13 mouse cellular contexts compared by ENCODE assay signal in genomic region chr9:67845648-67846047, GRCm38 (mm10). TPM values are rescaled to one million over a fixed set of nuclear protein-coding genes. Genes with fewer than 3 reads are reported as not detected.
DNase-seq lines count a peak whose midpoint lies in the region; ATAC-seq lines count a peak whose summit lies in the region.
"Had no signal": no experiment of that assay in that cellular context is flagged by ENCODE, and none has a peak within 500 bp of the region (broad histone marks: within the 10 kb centered on the region; RNA-seq: fewer than 3 reads in every experiment).

No protein-coding gene starts in this region.

- intact Hi-C loops in gastrocnemius, postnatal 14 days (cut with DNase I; ENCODE audit: low total_unique reads), result no loop called here

- H3K4me3 ChIP-seq in heart, embryonic 12.5 days, result no peak overlapping the region
- H3K4me3 ChIP-seq in brown adipose tissue, adult 24 weeks (ENCODE audit: insufficient read depth, low read depth, low read length), result no peak overlapping the region
- H3K4me3 ChIP-seq in intestine, embryonic 16.5 days (ENCODE audit: low read length), result no peak overlapping the region
- no peak overlapping the region for H3K4me3 ChIP-seq in neural tube, embryonic 15.5 days (replicated peaks)
- H3K4me3 ChIP-seq: gastrocnemius, adult 2 months; hindbrain, embryonic 12.5 days; left cerebral cortex, adult 2 months; midbrain, embryonic 12.5 days had no signal

- WGBS in heart, embryonic 12.5 days, result 77% methylated on average over 5 of the region's 5 CpGs
- WGBS in intestine, embryonic 16.5 days, result 68% methylated on average over 5 of the region's 5 CpGs
- 89% methylated on average over 5 of the region's 5 CpGs for WGBS in neural tube, embryonic 15.5 days

- peaks cover 12% of the 10 kb centered on the region for H3K4me1 ChIP-seq in heart, embryonic 12.5 days (replicated peaks)
- peaks cover 39% of the 10 kb centered on the region for H3K4me1 ChIP-seq in brown adipose tissue, adult 24 weeks (ENCODE audit: control insufficient read depth, insufficient read depth, insufficient read length, low read length)
- peaks cover 3% of the 10 kb centered on the region for H3K4me1 ChIP-seq in intestine, embryonic 16.5 days (ENCODE audit: control insufficient read depth, insufficient read depth, low read length)
- H3K4me1 ChIP-seq in neural tube, embryonic 15.5 days, result peaks cover 16% of the 10 kb centered on the region

- no peak for ATAC-seq in heart, embryonic 12.5 days (ENCODE audit: insufficient number of reproducible peaks, low FRiP score)
- peak; percentile 44 for ATAC-seq in granulocyte monocyte progenitor cell, adult 5-6 weeks (replicated peaks; ENCODE audit: poor library complexity, severe bottlenecking)
- no peak for ATAC-seq in intestine, embryonic 16.5 days
- ATAC-seq in neural tube, embryonic 15.5 days (ENCODE audit: low FRiP score), result no peak

- no peaks in the 10 kb centered on the region for H3K36me3 ChIP-seq in heart, embryonic 12.5 days
- no peaks in the 10 kb centered on the region for H3K36me3 ChIP-seq in intestine, embryonic 16.5 days (ENCODE audit: control insufficient read depth, insufficient read depth, low read length)
- no peaks in the 10 kb centered on the region for H3K36me3 ChIP-seq in neural tube, embryonic 15.5 days
- H3K36me3 ChIP-seq: hindbrain, embryonic 12.5 days; midbrain, embryonic 12.5 days had no signal

- no peak overlapping the region for H3K4me2 ChIP-seq in heart, embryonic 12.5 days
- H3K4me2 ChIP-seq in intestine, embryonic 16.5 days (ENCODE audit: low read depth, low read length), result no peak overlapping the region
- H3K4me2 ChIP-seq in neural tube, embryonic 15.5 days, result no peak overlapping the region
- H3K4me2 ChIP-seq: hindbrain, embryonic 12.5 days; midbrain, embryonic 12.5 days had no signal

- no peak overlapping the region for H3K9ac ChIP-seq in heart, embryonic 12.5 days
- H3K9ac ChIP-seq in intestine, embryonic 16.5 days (ENCODE audit: low read depth, low read length), result no peak overlapping the region
- H3K9ac ChIP-seq in neural tube, embryonic 15.5 days (replicated peaks), result no peak overlapping the region
- H3K9ac ChIP-seq: hindbrain, embryonic 12.5 days; midbrain, embryonic 12.5 days had no signal

- no peaks in the 10 kb centered on the region for H3K9me3 ChIP-seq in heart, embryonic 12.5 days (replicated peaks)
- no peaks in the 10 kb centered on the region for H3K9me3 ChIP-seq in intestine, embryonic 16.5 days (ENCODE audit: control insufficient read depth, low read length)
- H3K9me3 ChIP-seq in neural tube, embryonic 15.5 days (replicated peaks), result no peaks in the 10 kb centered on the region
- H3K9me3 ChIP-seq: hindbrain, embryonic 12.5 days; midbrain, embryonic 12.5 days had no signal

- H3K27me3 ChIP-seq in heart, embryonic 12.5 days (replicated peaks), result no peaks in the 10 kb centered on the region
- H3K27me3 ChIP-seq in intestine, embryonic 16.5 days (replicated peaks; ENCODE audit: control insufficient read depth, insufficient read depth, low read length), result no peaks in the 10 kb centered on the region
- H3K27me3 ChIP-seq in neural tube, embryonic 15.5 days (replicated peaks), result no peaks in the 10 kb centered on the region
- H3K27me3 ChIP-seq: hindbrain, embryonic 12.5 days; midbrain, embryonic 12.5 days had no signal

- H3K27ac ChIP-seq in heart, embryonic 12.5 days (ENCODE audit: poor library complexity, severe bottlenecking), result no peak overlapping the region
- peak overlapping the region; percentile 40 for H3K27ac ChIP-seq in brown adipose tissue, adult 24 weeks (replicated peaks; ENCODE audit: low read depth, low read length)
- H3K27ac ChIP-seq in intestine, embryonic 16.5 days (ENCODE audit: low read length), result no peak overlapping the region
- no peak overlapping the region for H3K27ac ChIP-seq in neural tube, embryonic 15.5 days (replicated peaks)
- H3K27ac ChIP-seq: gastrocnemius, adult 2 months; hindbrain, embryonic 12.5 days; left cerebral cortex, adult 2 months; midbrain, embryonic 12.5 days had no signal

- DNase-seq in heart, adult 11 months, result peak; percentile 93
- DNase-seq in thymus, postnatal 10 days (ENCODE audit: low spot score in 2 of 2), result peak; percentile 48 to 60
- DNase-seq in gastrocnemius, postnatal 14 days, result no peak
- DNase-seq: gastrocnemius, adult 2 months; lung, adult 18-20 months had no signal

RNA-seq across cellular contexts. Expression of gene Vps13c, which starts 5.5 kb away (rescaled TPM):
- 6.3 and 7.0 TPM in 2 replicates for polyA plus RNA-seq in heart, embryonic 12.5 days (2016; fragmentation: Nextera tagmentation; extraction: Ambion mirVana)
- polyA plus RNA-seq in brown adipose tissue, adult 24 weeks (2012; ENCODE audit: insufficient read depth, insufficient read length, missing spikeins), result 25.8 and 27.5 TPM in 2 replicates
- 61.5 and 75.6 TPM in 2 replicates for total RNA-seq in granulocyte monocyte progenitor cell, adult 5-6 weeks (2014; fragmentation: Nextera tagmentation)
- 56.3 and 67.9 TPM in 2 replicates for total RNA-seq in granulocyte monocyte progenitor cell, adult 5-6 weeks (2017)
- polyA plus RNA-seq in intestine, embryonic 16.5 days (2015; fragmentation: Nextera tagmentation; extraction: Ambion mirVana), result 4.2 and 4.5 TPM in 2 replicates
- 8.0 and 8.4 TPM in 2 replicates for polyA plus RNA-seq in neural tube, embryonic 15.5 days (2015; fragmentation: Nextera tagmentation; extraction: Ambion mirVana)
- 10 to 100 TPM; 21.0 to 22.8 TPM for total RNA-seq in gastrocnemius, postnatal 14 days (2021)

RNA-seq across cellular contexts. Expression of gene C2cd4a, which starts 13.5 kb away (rescaled TPM):
- polyA plus RNA-seq in heart, embryonic 12.5 days (2016; fragmentation: Nextera tagmentation; extraction: Ambion mirVana), result 0.22 and 0.28 TPM in 2 replicates
- polyA plus RNA-seq in brown adipose tissue, adult 24 weeks (2012; ENCODE audit: insufficient read depth, insufficient read length, missing spikeins), result not detected in 2 replicates
- not detected in 2 replicates for total RNA-seq in granulocyte monocyte progenitor cell, adult 5-6 weeks (2014; fragmentation: Nextera tagmentation)
- total RNA-seq in granulocyte monocyte progenitor cell, adult 5-6 weeks (2017), result not detected in 2 replicates
- 0.24 and 0.54 TPM in 2 replicates for polyA plus RNA-seq in intestine, embryonic 16.5 days (2015; fragmentation: Nextera tagmentation; extraction: Ambion mirVana)
- 0.68 and 0.78 TPM in 2 replicates for polyA plus RNA-seq in neural tube, embryonic 15.5 days (2015; fragmentation: Nextera tagmentation; extraction: Ambion mirVana)
- total RNA-seq in gastrocnemius, postnatal 14 days (2021), result under 1 TPM; 0.22 to 0.43 TPM
- total RNA-seq: gastrocnemius, adult 2 months had no signal
- polyA plus RNA-seq: hindbrain, embryonic 12.5 days had no signal
